Mouse (Mus musculus) stomach, embryonic 16.5 days (tissue): ENCODE data around the gene Bmp4. TPM values are rescaled to one million over a fixed set of nuclear protein-coding genes. Genes with fewer than 3 reads are reported as not detected.

Experiments
- ATAC-seq: fragments of 200-750 bp; cut with Nextera tagmentation; 2 replicates; pipeline ENCODE4 v1.8.0; 2017; ENCODE audit warnings: moderate number of reproducible peaks, moderate TSS enrichment; ENCODE audit not compliant: insufficient read depth, low FRiP score
- H3K27ac ChIP-seq: fragments of 300-500 bp; sonication (generic); 2 replicates; pipeline ENCODE4 v1.5.1; 2014; ENCODE audit warnings: low read length
- H3K27me3 ChIP-seq: fragments of 300-500 bp; sonication (generic); 2 replicates; pipeline ENCODE4 v1.6.1; 2014; ENCODE audit warnings: low read length, control low read depth, mixed read lengths; ENCODE audit not compliant: control insufficient read depth, insufficient read depth
- H3K36me3 ChIP-seq: fragments of 300-500 bp; sonication (generic); 2 replicates; pipeline ENCODE4 v1.6.1; 2014; ENCODE audit warnings: low read length; ENCODE audit not compliant: control insufficient read depth, insufficient read depth
- H3K4me1 ChIP-seq: fragments of 300-500 bp; sonication (generic); 2 replicates; pipeline ENCODE4 v1.6.1; 2014; ENCODE audit warnings: low read length, control low read depth, mixed read lengths; ENCODE audit not compliant: control insufficient read depth, insufficient read depth
- H3K4me2 ChIP-seq: fragments of 300-500 bp; sonication (generic); 2 replicates; pipeline ENCODE4 v1.6.1; 2014; ENCODE audit warnings: low read depth, low read length, mixed read lengths
- H3K4me3 ChIP-seq: fragments of 300-500 bp; sonication (generic); replicated peaks from 2 replicates; pipeline ENCODE4 v1.5.1; 2014; ENCODE audit warnings: mild to moderate bottlenecking, low read length
- H3K9ac ChIP-seq: fragments of 300-500 bp; sonication (generic); 2 replicates; pipeline ENCODE4 v1.6.1; 2014; ENCODE audit warnings: low read length
- H3K9me3 ChIP-seq: fragments of 300-500 bp; sonication (generic); replicated peaks from 2 replicates; pipeline ENCODE4 v1.6.1; 2016; ENCODE audit warnings: low read length, control low read depth; ENCODE audit not compliant: control insufficient read depth
- WGBS: fragments of 180-500 bp; shearing (Covaris S2); extraction: QIAGEN DNeasy Blood & Tissue Kit; methylation state at CpG from one replicate; pipeline ENCODE4 v1.1.7; 2014; 5-methylcytosine and 5-hydroxymethylcytosine counted together
- polyA plus RNA-seq: library from polyadenylated mRNA; unstranded; fragments of >200 nt; fragmentation: Nextera tagmentation; extraction: Ambion mirVana; gene quantifications from 2 replicates; pipeline ENCODE4 v1.2.1, GENCODE M21; 2015

The Bmp4 gene
- polyA plus RNA-seq, 1 experiment from 2014 or later: 50.0 TPM

- Histone ChIP-seq H3K4me3 (peak within 1 kb of the TSS; percentile 32), H3K9ac (peak within 1 kb of the TSS; percentile 69), H3K9me3 (no peaks in the 10 kb centered on the region), H3K4me2 (peak within 1 kb of the TSS; percentile 55), H3K36me3 (no peaks in the 10 kb centered on the region), H3K27me3 (no peaks in the 10 kb centered on the region), H3K4me1 (0 out of 2 replicates have a peak, but pooled peaks cover 10% of the 10 kb centered on the region), H3K27ac (no peak within 1 kb of the TSS)
- WGBS: 66% methylated on average over 12 of the region's 12 CpGs
- ATAC-seq: no peak
These were observed 11.2 kb downstream of the Bmp4 start, which contains the start of gene Gm15217 for GRCm38 (mm10) chr14:46379285-46379684. Gene Gm15217, plus strand, starts transcription at chr14:46379414.

DNA sequence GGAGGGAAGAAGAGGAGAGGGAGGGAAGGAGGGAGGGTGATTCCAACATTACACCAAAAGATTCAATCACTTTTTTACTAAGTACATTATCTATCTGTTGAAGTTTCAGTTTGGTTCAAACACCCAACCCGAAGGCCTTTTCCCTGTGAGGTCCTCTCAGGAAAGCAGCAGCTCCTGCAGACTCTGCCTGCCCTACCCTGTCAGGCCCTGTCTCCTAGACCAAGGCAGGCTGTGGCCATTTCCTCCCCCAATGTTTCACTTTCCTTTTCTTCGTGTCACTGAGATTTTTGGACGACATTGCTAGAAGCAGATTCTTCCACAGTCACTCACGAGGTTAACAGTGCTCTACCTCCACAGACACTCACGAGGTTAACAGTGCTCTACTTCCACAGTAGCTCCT, 14.7 kb downstream of the Bmp4 start:
- H3K27ac ChIP-seq: no peak overlapping the region
- no peaks in the 10 kb centered on the region for H3K9me3 ChIP-seq
- no peaks in the 10 kb centered on the region; the same call in 1 of the 2 replicates for H3K27me3 ChIP-seq
- H3K9ac ChIP-seq: no peak overlapping the region
- H3K4me3 ChIP-seq: no peak overlapping the region
- no peak overlapping the region for H3K4me2 ChIP-seq
- H3K36me3 ChIP-seq: no peaks in the 10 kb centered on the region
- 0 out of 2 replicates have a peak, but pooled peaks cover 8% of the 10 kb centered on the region for H3K4me1 ChIP-seq
- no peak for ATAC-seq
- 69% methylated on average over 5 of the region's 5 CpGs for WGBS

- H3K9me3 ChIP-seq: no peaks in the 10 kb centered on the region
- 35% methylated on average over 9 of the region's 9 CpGs for WGBS
These were observed 18.0 kb downstream of the Bmp4 start for GRCm38 (mm10) chr14:46372452-46372851.

DNA sequence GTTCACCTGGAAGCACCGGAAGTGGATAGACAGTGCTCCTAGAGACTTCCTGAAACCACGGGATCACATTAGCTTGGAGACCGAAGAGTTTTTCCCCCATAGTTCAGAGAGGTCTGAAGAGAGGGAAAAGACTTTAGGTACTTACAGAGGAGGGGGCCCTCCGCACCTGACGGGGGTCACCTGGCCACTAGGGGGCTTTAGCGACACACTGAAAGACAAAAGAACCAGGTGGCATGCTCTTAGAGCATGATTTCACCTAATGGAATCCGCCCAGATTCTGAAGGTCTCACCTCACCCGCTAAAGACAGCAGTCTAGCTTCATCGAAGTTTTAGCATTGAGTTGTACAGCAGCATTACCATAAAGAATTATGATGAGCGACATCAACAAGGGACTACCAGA, 27.3 kb downstream of the Bmp4 start:
- Histone ChIP-seq H3K4me1 (no peaks in the 10 kb centered on the region), H3K27ac (no peak overlapping the region), H3K9ac (no peak overlapping the region), H3K4me2 (no peak overlapping the region), H3K9me3 (no peaks in the 10 kb centered on the region), H3K36me3 (no peaks in the 10 kb centered on the region), H3K4me3 (no peak overlapping the region), H3K27me3 (no peaks in the 10 kb centered on the region)
- 33% methylated on average over 10 of the region's 10 CpGs for WGBS
- ATAC-seq: no peak

More at GRCm38 (mm10) chr14:46372452-46372851, 18.0 kb downstream of the Bmp4 start:
- Histone ChIP-seq H3K4me3 (no peak overlapping the region), H3K27ac (no peak overlapping the region), H3K27me3 (no peaks in the 10 kb centered on the region; the same call in 1 of the 2 replicates), H3K9ac (no peak overlapping the region), H3K36me3 (no peaks in the 10 kb centered on the region), H3K4me1 (no peaks in the 10 kb centered on the region), H3K4me2 (no peak overlapping the region)
- no peak for ATAC-seq

DNA sequence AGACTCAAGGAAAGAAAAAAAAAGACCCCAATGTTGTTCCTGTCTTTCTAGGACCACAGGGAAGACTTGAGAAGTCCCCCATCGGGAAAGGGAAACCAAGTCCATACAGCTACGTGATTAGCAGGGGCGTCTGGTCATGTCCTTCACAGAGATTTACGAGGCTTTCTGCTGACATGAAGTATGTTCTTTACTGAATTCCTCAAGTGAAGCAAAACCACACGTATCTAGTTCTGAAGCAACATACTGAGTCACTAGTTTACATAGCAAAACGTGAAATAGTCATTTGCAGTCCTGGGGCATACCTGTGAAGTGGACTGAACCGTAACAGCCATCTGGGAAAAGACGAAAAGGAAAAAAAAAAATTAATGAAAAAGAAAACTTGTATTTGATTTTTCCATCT, 32.8 kb downstream of the Bmp4 start:
- 72% methylated on average over 8 of the region's 8 CpGs for WGBS
- Histone ChIP-seq H3K9me3 (no peaks in the 10 kb centered on the region), H3K27me3 (no peaks in the 10 kb centered on the region), H3K4me3 (no peak overlapping the region), H3K4me1 (no peaks in the 10 kb centered on the region), H3K4me2 (no peak overlapping the region), H3K27ac (no peak overlapping the region), H3K36me3 (no peaks in the 10 kb centered on the region), H3K9ac (no peak overlapping the region)
- no peak for ATAC-seq

DNA sequence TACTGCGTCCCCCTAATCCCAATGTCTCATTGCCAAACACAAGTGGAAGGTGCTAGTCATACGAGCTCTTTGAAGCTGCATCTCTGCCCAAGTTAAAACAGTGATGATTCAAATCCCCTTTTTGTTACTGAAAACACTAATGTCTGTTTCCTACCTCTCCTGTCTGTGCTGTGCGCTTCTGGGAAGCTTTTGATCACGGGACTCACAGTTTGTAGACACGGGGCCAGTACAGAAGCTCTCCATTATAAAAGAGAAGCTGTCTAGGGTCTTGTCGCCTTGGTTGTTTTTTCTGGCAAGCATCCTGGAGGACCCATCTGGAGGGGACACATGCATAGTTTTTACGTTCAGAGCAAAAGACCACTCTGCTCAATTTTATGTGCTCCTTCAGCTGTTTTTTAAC, 33.2 kb downstream of the Bmp4 start:
- no peaks in the 10 kb centered on the region for H3K4me1 ChIP-seq
- H3K4me2 ChIP-seq: no peak overlapping the region
- H3K27ac ChIP-seq: no peak overlapping the region
- H3K36me3 ChIP-seq: no peaks in the 10 kb centered on the region
- no peaks in the 10 kb centered on the region for H3K27me3 ChIP-seq
- H3K9ac ChIP-seq: no peak overlapping the region
- no peak overlapping the region for H3K4me3 ChIP-seq
- no peaks in the 10 kb centered on the region for H3K9me3 ChIP-seq
- ATAC-seq: no peak
- WGBS: 76% methylated on average over 7 of the region's 7 CpGs

DNA sequence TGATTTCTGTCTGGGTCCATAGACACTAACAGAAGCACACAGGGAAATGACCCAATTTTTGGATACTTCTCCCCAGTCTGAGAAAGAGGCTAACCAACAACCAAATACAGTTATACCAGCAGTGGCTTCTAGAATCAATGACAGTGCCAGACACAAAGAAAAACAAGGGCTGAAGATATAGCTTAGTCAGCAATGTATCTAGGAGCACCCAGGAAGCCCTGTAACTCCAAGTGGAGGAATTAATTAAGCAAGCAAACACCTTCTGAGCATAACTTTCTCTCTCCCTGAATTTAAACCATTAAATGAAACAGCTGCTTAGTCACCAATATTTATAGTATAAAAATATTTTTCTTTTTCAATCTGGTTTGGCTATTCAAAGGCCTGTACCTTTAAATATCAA, 45.7 kb downstream of the Bmp4 start:
- no peak overlapping the region for H3K4me2 ChIP-seq
- H3K27me3 ChIP-seq: no peaks in the 10 kb centered on the region
- ATAC-seq: no peak
- H3K4me3 ChIP-seq: no peak overlapping the region
- no peaks in the 10 kb centered on the region for H3K36me3 ChIP-seq
- no peak overlapping the region for H3K9ac ChIP-seq
- H3K27ac ChIP-seq: no peak overlapping the region
- peaks cover 4% of the 10 kb centered on the region; the same call in 1 of the 2 replicates for H3K9me3 ChIP-seq
- H3K4me1 ChIP-seq: no peaks in the 10 kb centered on the region

- no peak overlapping the region for H3K9ac ChIP-seq
- no peak for ATAC-seq
- H3K4me3 ChIP-seq: no peak overlapping the region
- H3K27ac ChIP-seq: no peak overlapping the region
- no peaks in the 10 kb centered on the region for H3K27me3 ChIP-seq
- 66% methylated on average over 11 of the region's 11 CpGs for WGBS
- H3K36me3 ChIP-seq: no peaks in the 10 kb centered on the region
- H3K4me2 ChIP-seq: no peak overlapping the region
- no peaks in the 10 kb centered on the region for H3K9me3 ChIP-seq
- H3K4me1 ChIP-seq: no peaks in the 10 kb centered on the region
These were observed 51.7 kb downstream of the Bmp4 start for GRCm38 (mm10) chr14:46338801-46339200.
